In the genomic region with DNA sequence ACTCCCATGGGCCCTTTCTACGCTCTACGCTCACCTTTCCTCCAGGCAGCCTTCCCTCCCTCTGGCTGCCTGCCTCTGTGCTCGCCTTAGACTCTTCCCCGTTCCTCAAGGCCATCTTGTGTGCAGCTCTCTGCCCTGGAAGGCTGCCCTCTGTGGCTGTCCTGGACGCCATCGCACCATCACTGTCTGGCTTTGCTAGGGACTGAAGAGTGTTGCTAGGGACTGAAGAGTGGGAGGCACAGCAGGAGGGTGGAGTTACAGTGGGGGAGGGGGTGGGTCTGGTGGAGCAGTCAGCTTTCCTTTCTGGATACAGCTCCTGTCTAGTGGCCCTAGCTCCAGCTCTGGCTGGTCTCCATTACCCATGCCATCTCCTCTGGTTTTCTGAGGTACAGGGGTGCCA, we compare ENCODE assay signal across 20 mouse cellular contexts. TPM values are rescaled to one million over a fixed set of nuclear protein-coding genes. Genes with fewer than 3 reads are reported as not detected.
DNase-seq lines count a peak whose midpoint lies in the region; ATAC-seq and TF ChIP-seq lines count a peak whose summit lies in the region.
"Had no signal": no experiment of that assay in that cellular context is flagged by ENCODE, and none has a peak within 500 bp of the region (broad histone marks: within the 10 kb centered on the region; RNA-seq: fewer than 3 reads in every experiment).

No protein-coding gene starts in this region.

- no peaks in the 10 kb centered on the region for H3K4me1 ChIP-seq in kidney, postnatal 0 days (replicated peaks; ENCODE audit: insufficient read depth, low read length)
- peaks cover 6% of the 10 kb centered on the region; the same call in 1 of the 2 replicates for H3K4me1 ChIP-seq in limb, embryonic 10.5 days
- H3K4me1 ChIP-seq: hindbrain, embryonic 15.5 days had no signal

- no peak for TF ChIP-seq CTCF in kidney, postnatal 0 days (IDR thresholded peaks at IDR 0.05; ENCODE audit: low read depth)

- DNase-seq in adrenal gland, adult 2 months, result peak; percentile 50
- DNase-seq in adrenal gland, adult 18-20 months (ENCODE audit: low spot score in 2 of 2), result no peak
- peak; percentile 49 for DNase-seq in kidney, postnatal 0 days (ENCODE audit: low spot score)
- DNase-seq in kidney, postnatal 36 days, result no peak
- DNase-seq in R1 (ENCODE audit: low read depth, low spot score), result peak; percentile 77
- no peak for DNase-seq in limb, embryonic 10.5 days (ENCODE audit: low spot score)
- DNase-seq in left cerebral cortex, postnatal 14 days (ENCODE audit: low spot score in 2 of 2), result no peak
- DNase-seq in adipocyte (ENCODE audit: low spot score), result no peak
- DNase-seq: cerebellum, adult 11-12 months; heart, postnatal 10 days; kidney, adult 11 months; lung, embryonic 14.5 days had no signal

- H3K9ac ChIP-seq in kidney, postnatal 0 days (ENCODE audit: low read depth, low read length), result no peak overlapping the region
- H3K9ac ChIP-seq: hindbrain, embryonic 15.5 days; lung, embryonic 14.5 days; midbrain, embryonic 13.5 days had no signal

- H3K4me3 ChIP-seq in kidney, postnatal 0 days (replicated peaks; ENCODE audit: low read depth, low read length), result no peak overlapping the region
- no peak overlapping the region for H3K4me3 ChIP-seq in limb, embryonic 10.5 days
- H3K4me3 ChIP-seq: erythroblast, embryonic 14.5 days; hindbrain, embryonic 15.5 days; midbrain, embryonic 13.5 days had no signal

- no peaks in the 10 kb centered on the region for H3K36me3 ChIP-seq in kidney, postnatal 0 days (ENCODE audit: insufficient read depth, low read length)
- H3K36me3 ChIP-seq in limb, embryonic 10.5 days, result no peaks in the 10 kb centered on the region
- H3K36me3 ChIP-seq: hindbrain, embryonic 15.5 days; midbrain, embryonic 13.5 days had no signal

- no peaks in the 10 kb centered on the region for H3K9me3 ChIP-seq in kidney, postnatal 0 days (replicated peaks; ENCODE audit: low read length)
- H3K9me3 ChIP-seq in limb, embryonic 10.5 days (replicated peaks), result no peaks in the 10 kb centered on the region
- H3K9me3 ChIP-seq: hindbrain, embryonic 15.5 days; midbrain, embryonic 13.5 days had no signal

- no peak overlapping the region for H3K4me2 ChIP-seq in kidney, postnatal 0 days (ENCODE audit: low read length)
- H3K4me2 ChIP-seq: hindbrain, embryonic 15.5 days; lung, embryonic 14.5 days; midbrain, embryonic 13.5 days had no signal

- WGBS in kidney, postnatal 0 days, result 21% methylated on average over 6 of the region's 6 CpGs
- 58% methylated on average over 6 of the region's 6 CpGs for WGBS in limb, embryonic 10.5 days

- H3K27ac ChIP-seq in kidney, postnatal 0 days, result no peak overlapping the region
- peak overlapping the region; percentile 42; the same call in 1 of the 2 replicates for H3K27ac ChIP-seq in limb, embryonic 10.5 days
- H3K27ac ChIP-seq: hindbrain, embryonic 15.5 days; macrophage; midbrain, embryonic 13.5 days had no signal

- ATAC-seq in kidney, postnatal 0 days (replicated peaks; ENCODE audit: low FRiP score, low read depth), result no peak; the same call in 1 of the 2 replicates
- ATAC-seq: midbrain, embryonic 13.5 days had no signal

- H3K27me3 ChIP-seq in kidney, postnatal 0 days (ENCODE audit: insufficient read depth, low read length), result no peaks in the 10 kb centered on the region
- H3K27me3 ChIP-seq in limb, embryonic 10.5 days (ENCODE audit: low read depth, poor library complexity, severe bottlenecking), result no peaks in the 10 kb centered on the region
- H3K27me3 ChIP-seq: hindbrain, embryonic 15.5 days; midbrain, embryonic 13.5 days had no signal

- intact Hi-C loops in left cerebral cortex, postnatal 14 days (cut with DNase I), result no loop called here

RNA-seq across cellular contexts. Expression of gene Zmynd12, which starts 19.9 kb away (rescaled TPM):
- total RNA-seq in adrenal gland, adult 2 months (2021), result 1 to 10 TPM; 3.0 to 3.3 TPM
- 5.5 and 7.9 TPM in 2 replicates for polyA plus RNA-seq in adrenal gland, adult 2 months (2012; rRNA removed)
- total RNA-seq in adrenal gland, adult 18-20 months (2021), result 1 to 10 TPM; 2.6 to 2.8 TPM
- polyA plus RNA-seq in kidney, postnatal 0 days (2015; fragmentation: Nextera tagmentation; extraction: Ambion mirVana), result 1.6 and 1.7 TPM in 2 replicates
- polyA plus RNA-seq in limb, embryonic 10.5 days (2016; fragmentation: Nextera tagmentation; extraction: Ambion mirVana), result 0.20 TPM in 1 of 2 replicates, not detected in the other
- total RNA-seq in left cerebral cortex, postnatal 14 days (2021), result under 1 TPM in 1 of 2 experiments, not detected in 1; 0.23 TPM
- total RNA-seq: common myeloid progenitor, adult 5-6 weeks; gastrocnemius, adult 8-10 months; heart, adult 8-10 months; heart, postnatal 10 days had no signal
- polyA plus RNA-seq: erythroblast, embryonic 14.5 days; macrophage had no signal

RNA-seq across cellular contexts. Expression of gene Ppcs, which starts 20.3 kb away (rescaled TPM):
- 10 to 100 TPM; 28.9 to 55.6 TPM for total RNA-seq in adrenal gland, adult 2 months (2021)
- 60.9 and 75.8 TPM in 2 replicates for polyA plus RNA-seq in adrenal gland, adult 2 months (2012; rRNA removed)
- 10 to 100 TPM; 39.4 to 41.0 TPM for total RNA-seq in adrenal gland, adult 18-20 months (2021)
- 64.5 and 68.0 TPM in 2 replicates for polyA plus RNA-seq in kidney, postnatal 0 days (2015; fragmentation: Nextera tagmentation; extraction: Ambion mirVana)
- 37.1 and 41.4 TPM in 2 replicates for polyA plus RNA-seq in limb, embryonic 10.5 days (2016; fragmentation: Nextera tagmentation; extraction: Ambion mirVana)
- 1 to 10 TPM; 4.5 to 5.7 TPM for total RNA-seq in left cerebral cortex, postnatal 14 days (2021)

RNA-seq across cellular contexts. Expression of gene Ccdc30, which starts 27.2 kb away (rescaled TPM):
- total RNA-seq in adrenal gland, adult 2 months (2021), result 10 to 100 TPM in 1 of 2 experiments, 1 to 10 TPM in 1; 7.2 to 23.9 TPM
- polyA plus RNA-seq in adrenal gland, adult 2 months (2012; rRNA removed), result 2.5 and 3.2 TPM in 2 replicates
- total RNA-seq in adrenal gland, adult 18-20 months (2021), result 1 to 10 TPM; 8.2 to 8.7 TPM
- 6.6 and 7.6 TPM in 2 replicates for polyA plus RNA-seq in kidney, postnatal 0 days (2015; fragmentation: Nextera tagmentation; extraction: Ambion mirVana)
- 4.7 and 7.0 TPM in 2 replicates for polyA plus RNA-seq in limb, embryonic 10.5 days (2016; fragmentation: Nextera tagmentation; extraction: Ambion mirVana)
- 10 to 100 TPM; 19.4 to 19.8 TPM for total RNA-seq in left cerebral cortex, postnatal 14 days (2021)
- total RNA-seq: common myeloid progenitor, adult 5-6 weeks had no signal
- polyA plus RNA-seq: erythroblast, embryonic 14.5 days; macrophage had no signal

RNA-seq across cellular contexts. Expression of gene Rimkla, which starts 49.9 kb away (rescaled TPM):
- total RNA-seq in adrenal gland, adult 2 months (2021), result under 1 TPM; 0.09 to 0.21 TPM
- 0.11 and 0.28 TPM in 2 replicates for polyA plus RNA-seq in adrenal gland, adult 2 months (2012; rRNA removed)
- total RNA-seq in adrenal gland, adult 18-20 months (2021), result under 1 TPM; 0.10 to 0.13 TPM
- 1.7 TPM in 2 replicates for polyA plus RNA-seq in kidney, postnatal 0 days (2015; fragmentation: Nextera tagmentation; extraction: Ambion mirVana)
- polyA plus RNA-seq in limb, embryonic 10.5 days (2016; fragmentation: Nextera tagmentation; extraction: Ambion mirVana), result 0.46 and 0.86 TPM in 2 replicates
- total RNA-seq in left cerebral cortex, postnatal 14 days (2021), result 10 to 100 TPM; 11.6 to 13.5 TPM
- total RNA-seq: common myeloid progenitor, adult 5-6 weeks; gastrocnemius, adult 8-10 months; liver, adult 2 months had no signal
- polyA plus RNA-seq: erythroblast, embryonic 14.5 days; liver, adult 2 months; macrophage had no signal

Comparison
In these comparisons a context has a peak if more than half of its experiments do, and no peak if none do; other contexts are left out.
1. DNase-seq: peak in adrenal gland, adult 2 months (single experiment), kidney, postnatal 0 days (single experiment) and R1 (single experiment); none in adrenal gland, adult 18-20 months (0 of 2), kidney, postnatal 36 days (0 of 2), limb, embryonic 10.5 days (single experiment), left cerebral cortex, postnatal 14 days (0 of 2) and adipocyte (single experiment).
2. RNA of gene Ppcs, which starts 20.3 kb away (total RNA-seq): 28.9 to 55.6 TPM in adrenal gland, adult 2 months and 39.4 to 41.0 TPM in adrenal gland, adult 18-20 months; 4.5 to 5.7 TPM in left cerebral cortex, postnatal 14 days; every median in the first group is over 4 times any median in the second.